Mouse (Mus musculus): Measurements from ENCODE around the gene Fgr.

Fgr gene

DNA sequence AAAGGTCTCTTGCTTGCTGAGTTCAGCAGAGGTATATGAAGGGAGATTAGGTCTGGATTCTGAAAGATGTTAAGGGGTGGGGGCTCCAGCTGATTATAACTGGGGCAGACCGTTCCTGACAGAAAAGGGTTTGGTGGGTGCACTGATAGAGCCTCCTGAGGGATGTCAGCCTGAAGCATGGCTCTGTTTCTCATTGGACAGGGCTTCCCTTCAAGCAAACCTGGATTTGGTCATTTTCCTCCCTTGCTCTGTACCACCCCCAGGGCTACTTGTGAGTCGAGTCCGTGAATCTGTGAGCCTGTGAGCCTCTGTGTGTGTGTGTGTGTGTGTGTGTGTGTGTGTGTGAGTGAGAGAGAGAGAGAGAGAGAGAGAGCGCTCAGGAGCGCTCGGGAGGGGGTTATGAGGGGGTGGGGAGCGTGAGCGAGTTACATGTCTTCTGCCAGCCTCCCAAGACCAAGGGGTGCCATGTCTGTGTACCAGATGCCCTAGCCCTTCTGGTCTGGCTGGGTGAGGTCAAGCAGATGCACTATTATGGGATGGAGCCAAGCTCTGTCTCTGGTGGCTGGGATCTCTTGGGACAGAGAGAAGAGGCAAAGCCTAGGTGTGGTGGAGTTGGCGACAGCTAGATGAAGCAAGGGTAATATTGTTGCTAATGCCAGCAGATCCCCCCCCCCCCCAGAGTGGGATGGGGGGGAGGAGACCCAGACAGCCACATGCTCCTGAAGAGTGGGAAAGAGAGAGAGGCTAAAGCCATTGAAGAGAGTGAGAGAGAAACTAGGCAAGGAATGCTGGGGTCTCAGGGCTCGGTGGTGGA, 41.2 kb downstream of the Fgr start:
- no peak for DNase-seq (ENCODE audit: low spot score)

GRCm38 (mm10) chr4:133015710-133016651, 42.1 kb downstream of the Fgr start:
- DNase-seq (ENCODE audit: low spot score), result no peak

- DNase-seq (ENCODE audit: low spot score), result no peak
Measured at GRCm38 (mm10) chr4:133016677-133017415, 43.0 kb downstream of the Fgr start.

GRCm38 (mm10) chr4:133017597-133018262, 43.8 kb downstream of the Fgr start:
- DNase-seq (ENCODE audit: low spot score), result no peak

- DNase-seq (ENCODE audit: low spot score), result no peak
Measured at GRCm38 (mm10) chr4:133018263-133018798, 44.4 kb downstream of the Fgr start.

DNA sequence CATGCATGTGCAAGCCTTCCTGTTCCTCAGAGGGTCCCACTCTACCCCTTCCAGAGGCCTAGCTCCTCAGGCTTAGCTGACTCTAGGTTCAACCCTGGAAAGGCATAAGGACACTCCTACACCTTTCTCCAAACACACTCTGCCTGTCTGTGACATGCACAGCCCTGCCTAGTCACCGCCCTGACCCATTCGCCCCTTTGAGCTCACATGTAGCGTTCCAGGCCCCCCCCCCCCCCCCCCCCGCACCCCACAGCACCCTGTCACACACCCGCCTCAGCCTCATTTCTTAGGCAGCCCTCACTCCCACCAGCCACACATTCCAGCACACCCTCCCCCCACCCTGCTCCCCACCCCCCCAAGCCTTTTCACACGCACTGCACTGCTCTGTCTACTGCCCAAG, 46.8 kb downstream of the Fgr start:
- DNase-seq (ENCODE audit: low spot score), result no peak

DNA sequence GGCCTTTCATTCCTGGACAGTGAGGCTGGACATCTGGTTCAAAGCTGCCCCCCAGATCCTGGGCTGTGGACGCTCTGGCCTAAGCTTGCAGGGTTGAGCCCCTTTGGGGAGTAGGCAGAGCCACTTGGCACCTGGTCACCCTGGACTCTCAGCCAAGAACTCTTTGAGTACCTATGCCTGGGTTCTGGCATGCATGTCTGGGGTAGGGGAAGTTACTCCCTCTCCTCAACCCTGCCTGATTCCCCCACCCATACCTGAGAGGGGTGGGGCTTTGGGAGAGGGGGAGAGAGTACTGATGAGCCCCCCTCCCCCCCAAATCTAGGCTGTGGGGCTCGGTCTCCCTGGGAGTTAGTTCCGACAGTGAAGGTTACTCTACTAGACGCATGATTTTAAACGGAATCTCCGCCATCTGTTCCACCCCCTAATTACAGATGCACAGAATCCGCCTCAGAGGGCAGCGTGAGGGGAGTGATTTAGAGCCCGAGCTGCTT, 47.3 kb downstream of the Fgr start:
- no peak for DNase-seq (ENCODE audit: low spot score)

DNA sequence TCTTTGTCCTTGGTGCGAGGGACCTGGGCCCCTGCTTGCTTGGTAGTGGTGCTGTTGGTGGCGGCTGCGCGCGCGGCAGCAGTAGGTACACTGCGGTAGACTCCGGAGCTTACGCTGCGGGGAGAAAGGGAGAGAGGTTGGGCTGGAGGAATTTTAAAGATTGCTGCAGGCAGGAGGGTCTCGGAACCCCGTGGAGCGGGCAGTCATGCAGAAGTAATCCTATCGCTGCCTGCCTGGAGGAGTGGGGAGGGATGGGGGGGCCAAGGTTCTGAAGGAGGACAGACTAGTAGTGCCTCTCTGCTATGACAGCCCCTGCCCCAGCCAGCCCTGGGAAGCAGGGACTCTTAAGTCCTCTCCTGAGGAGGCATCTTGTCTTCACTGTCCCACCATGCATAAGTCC, 48.3 kb downstream of the Fgr start:
- no peak for DNase-seq (ENCODE audit: low spot score)

DNA sequence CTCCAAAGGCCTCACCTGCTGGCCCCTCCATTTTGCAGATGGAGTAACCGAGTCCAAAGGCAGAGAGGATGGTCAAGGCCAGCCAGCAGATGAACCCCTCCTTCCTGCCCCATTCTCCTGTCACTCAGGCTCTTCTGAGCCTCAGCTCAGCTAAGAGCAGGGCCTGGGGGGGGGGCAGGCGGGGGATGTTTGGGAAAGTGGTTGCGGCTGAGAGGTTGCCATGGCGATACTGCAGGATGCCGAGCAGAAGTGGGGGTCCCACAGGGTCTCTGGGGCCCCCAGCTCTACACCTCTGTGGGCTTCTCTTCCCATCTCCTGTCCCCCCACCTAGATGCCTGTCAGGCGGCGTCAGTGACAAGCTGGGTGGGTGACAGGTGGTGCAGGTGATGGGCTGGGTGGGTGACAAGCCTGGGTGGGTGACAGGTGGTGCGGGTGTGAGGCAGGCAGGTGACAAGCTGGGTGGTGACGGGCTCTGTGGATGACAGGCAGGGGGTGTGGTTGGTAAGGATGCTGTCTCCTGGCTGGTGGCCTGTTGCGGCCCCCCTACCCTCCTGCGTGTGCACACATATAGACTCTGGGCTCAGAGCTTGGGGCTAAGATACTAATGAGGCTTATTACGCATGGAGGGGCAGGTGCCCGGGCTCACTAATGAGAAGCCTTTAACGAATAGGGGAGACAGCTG, 49.2 kb downstream of the Fgr start:
- no peak for DNase-seq (ENCODE audit: low spot score)

DNA sequence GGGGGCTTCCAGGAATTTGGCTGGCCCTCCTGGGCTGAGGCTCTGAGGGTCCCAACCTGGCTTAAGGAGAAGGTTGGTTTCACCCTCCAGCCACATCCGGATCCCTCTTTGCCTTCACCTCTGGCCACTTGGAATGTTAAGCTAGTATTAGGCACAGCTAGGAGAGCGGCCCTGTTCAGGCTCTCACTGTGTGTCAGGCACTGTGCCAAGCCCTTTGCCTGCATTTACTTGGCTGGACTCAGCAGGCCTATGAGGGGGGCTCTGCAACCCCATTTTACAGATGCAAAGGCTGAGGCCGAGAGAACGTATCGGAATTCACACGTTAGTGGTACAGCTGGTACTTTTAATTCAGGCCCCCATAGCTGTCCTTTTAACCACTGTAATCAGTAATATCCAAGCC, 49.7 kb downstream of the Fgr start:
- no peak for DNase-seq (ENCODE audit: low spot score)

- no peak for DNase-seq (ENCODE audit: low spot score)
Measured at GRCm38 (mm10) chr4:133024404-133024803, 50.5 kb downstream of the Fgr start.

DNA sequence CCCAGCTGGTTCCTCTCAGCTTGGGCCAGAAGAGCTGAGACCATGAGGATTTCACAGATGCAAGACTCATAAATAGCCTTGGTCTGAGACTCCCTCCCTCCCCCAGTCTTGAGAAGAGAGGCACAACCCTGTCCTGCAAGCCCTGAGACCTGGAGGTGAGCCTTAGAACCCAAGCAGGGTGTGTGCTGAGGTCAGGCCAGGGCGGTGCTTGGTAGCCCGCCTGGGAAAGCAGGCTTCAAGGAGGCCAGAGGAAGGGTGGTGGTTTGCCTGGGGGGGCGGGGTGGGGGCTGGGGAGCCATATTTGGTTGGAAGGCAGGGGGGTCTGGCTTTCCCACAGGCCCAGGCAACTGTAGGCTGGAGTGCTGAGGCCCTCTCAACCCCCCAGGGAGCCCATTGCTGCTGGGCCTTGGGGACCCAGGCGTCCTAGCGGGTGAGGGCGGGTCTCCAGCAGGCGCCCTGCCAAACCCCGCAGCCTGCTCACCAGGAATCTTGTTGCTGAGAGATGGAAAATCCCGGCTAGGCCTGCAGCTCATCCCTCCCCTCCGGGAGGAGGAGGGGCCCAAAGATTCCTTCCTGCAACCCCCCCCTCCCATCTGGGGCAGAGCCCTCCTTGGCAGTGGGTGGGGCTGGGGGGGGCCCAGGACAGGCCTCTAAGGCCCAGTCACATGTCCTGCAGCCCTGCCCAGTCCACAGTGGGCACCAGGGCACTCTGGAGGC, 51.2 kb downstream of the Fgr start:
- DNase-seq (ENCODE audit: low spot score), result no peak

GRCm38 (mm10) chr4:133026272-133026671, 52.4 kb downstream of the Fgr start:
- DNase-seq (ENCODE audit: low spot score), result no peak

DNA sequence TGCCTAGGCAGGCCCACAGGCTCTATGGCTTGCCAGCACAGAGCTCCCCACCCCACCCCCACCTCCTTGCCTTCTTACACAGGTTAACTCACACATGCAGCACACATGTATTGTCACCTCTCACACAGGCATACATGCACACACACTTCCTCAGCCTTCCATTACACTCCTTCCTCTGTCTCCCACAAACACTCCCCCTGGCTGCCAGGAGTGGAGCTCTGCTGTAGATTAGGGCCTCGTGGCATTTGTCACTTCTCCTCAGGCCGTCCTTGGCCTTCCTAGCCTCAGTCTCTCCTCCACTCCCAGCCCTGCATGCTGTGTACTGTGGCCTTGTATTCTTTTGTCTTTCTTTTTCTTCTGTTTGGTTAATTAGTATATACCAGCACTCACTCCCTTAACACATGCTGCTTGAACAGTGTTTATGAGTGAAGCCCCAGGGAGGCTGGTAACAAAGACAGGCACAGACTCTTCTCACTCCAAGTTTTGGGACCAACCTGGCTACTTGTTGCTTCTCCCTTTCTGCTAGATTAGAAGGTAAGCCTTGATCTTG, 53.0 kb downstream of the Fgr start:
- no peak for DNase-seq (ENCODE audit: low spot score)

GRCm38 (mm10) chr4:133027721-133028120, 53.8 kb downstream of the Fgr start:
- DNase-seq (ENCODE audit: low spot score), result no peak

- DNase-seq (ENCODE audit: low spot score), result no peak
Measured at GRCm38 (mm10) chr4:133028193-133028592, 54.3 kb downstream of the Fgr start.

- DNase-seq (ENCODE audit: low spot score), result no peak
Measured at GRCm38 (mm10) chr4:133028875-133029274, 55.0 kb downstream of the Fgr start.

GRCm38 (mm10) chr4:133032410-133033095, 58.7 kb downstream of the Fgr start:
- no peak for DNase-seq (ENCODE audit: low spot score)

- DNase-seq (ENCODE audit: low spot score), result no peak
Measured at GRCm38 (mm10) chr4:133034478-133034877, 60.6 kb downstream of the Fgr start.
